Mouse (Mus musculus): ENCODE results near the gene AC140267.1.

The AC140267.1 gene

GRCm38 (mm10) chr15:80219705-80220657 is 15.7 kb upstream of the AC140267.1 start:
- H3K27me3 ChIP-seq (ENCODE audit: insufficient read depth, low read length) = no peaks in the 10 kb centered on the region
- peak overlapping the region; percentile 65 for H3K4me3 ChIP-seq (replicated peaks; ENCODE audit: low read length)
- no peaks in the 10 kb centered on the region for H3K36me3 ChIP-seq (ENCODE audit: insufficient read depth, low read length)
- TF ChIP-seq NANOG (IDR thresholded peaks at IDR 0.05; ENCODE audit: borderline replicate concordance, low read length) (no peak), CTCF (conservative IDR thresholded peaks at IDR 0.05; ENCODE audit: low read length) (no peak), POU5F1 (IDR thresholded peaks at IDR 0.05; ENCODE audit: borderline replicate concordance, low read length) (peak; percentile 26; the same call in 1 of the 2 replicates)
- H3K4me1 ChIP-seq (replicated peaks; ENCODE audit: low read depth, low read length) = peaks cover 60% of the 10 kb centered on the region
- H3K9me3 ChIP-seq (ENCODE audit: low read length) = no peaks in the 10 kb centered on the region

GRCm38 (mm10) chr15:80221031-80221430 is 14.6 kb upstream of the AC140267.1 start:
- peaks cover 61% of the 10 kb centered on the region for H3K4me1 ChIP-seq (replicated peaks; ENCODE audit: low read depth, low read length)
- H3K36me3 ChIP-seq (ENCODE audit: insufficient read depth, low read length) = no peaks in the 10 kb centered on the region
- TF ChIP-seq NANOG (IDR thresholded peaks at IDR 0.05; ENCODE audit: borderline replicate concordance, low read length) (no peak), CTCF (conservative IDR thresholded peaks at IDR 0.05; ENCODE audit: low read length) (0 out of 2 replicates have a peak, but pooled peaks have one; percentile 14)
- H3K9me3 ChIP-seq (ENCODE audit: low read length) = no peaks in the 10 kb centered on the region
- no peaks in the 10 kb centered on the region for H3K27me3 ChIP-seq (ENCODE audit: insufficient read depth, low read length)
- no peak overlapping the region for H3K4me3 ChIP-seq (replicated peaks; ENCODE audit: low read length)

- TF ChIP-seq NANOG (IDR thresholded peaks at IDR 0.05; ENCODE audit: borderline replicate concordance, low read length) (no peak), POU5F1 (IDR thresholded peaks at IDR 0.05; ENCODE audit: borderline replicate concordance, low read length) (no peak), CTCF (conservative IDR thresholded peaks at IDR 0.05; ENCODE audit: low read length) (no peak)
- no peaks in the 10 kb centered on the region for H3K27me3 ChIP-seq (ENCODE audit: insufficient read depth, low read length)
- H3K36me3 ChIP-seq (ENCODE audit: insufficient read depth, low read length) = no peaks in the 10 kb centered on the region
- H3K4me3 ChIP-seq (replicated peaks; ENCODE audit: low read length) = no peak overlapping the region
- H3K4me1 ChIP-seq (replicated peaks; ENCODE audit: low read depth, low read length) = peaks cover 57% of the 10 kb centered on the region
- H3K9me3 ChIP-seq (ENCODE audit: low read length) = no peaks in the 10 kb centered on the region
Observed at GRCm38 (mm10) chr15:80223751-80224150, 11.9 kb upstream of the AC140267.1 start.

GRCm38 (mm10) chr15:80225208-80225607 is 10.4 kb upstream of the AC140267.1 start:
- 0 out of 2 replicates have a peak overlapping the region, but pooled peaks have one; percentile 8 for H3K4me3 ChIP-seq (replicated peaks; ENCODE audit: low read length)
- TF ChIP-seq POU5F1 (IDR thresholded peaks at IDR 0.05; ENCODE audit: borderline replicate concordance, low read length) (no peak), CTCF (conservative IDR thresholded peaks at IDR 0.05; ENCODE audit: low read length) (peak; percentile 81)
- H3K9me3 ChIP-seq (ENCODE audit: low read length) = no peaks in the 10 kb centered on the region
- no peaks in the 10 kb centered on the region for H3K36me3 ChIP-seq (ENCODE audit: insufficient read depth, low read length)
- H3K27me3 ChIP-seq (ENCODE audit: insufficient read depth, low read length) = no peaks in the 10 kb centered on the region
- H3K4me1 ChIP-seq (replicated peaks; ENCODE audit: low read depth, low read length) = peaks cover 56% of the 10 kb centered on the region

- Histone ChIP-seq H3K4me1 (replicated peaks; ENCODE audit: low read depth, low read length) (peaks cover 56% of the 10 kb centered on the region), H3K27me3 (ENCODE audit: insufficient read depth, low read length) (no peaks in the 10 kb centered on the region), H3K4me3 (replicated peaks; ENCODE audit: low read length) (no peak overlapping the region), H3K36me3 (ENCODE audit: insufficient read depth, low read length) (no peaks in the 10 kb centered on the region), H3K9me3 (ENCODE audit: low read length) (no peaks in the 10 kb centered on the region)
- TF ChIP-seq NANOG (IDR thresholded peaks at IDR 0.05; ENCODE audit: borderline replicate concordance, low read length) (no peak), CTCF (conservative IDR thresholded peaks at IDR 0.05; ENCODE audit: low read length) (peak; percentile 35)
Observed at GRCm38 (mm10) chr15:80225796-80226195, 9.8 kb upstream of the AC140267.1 start.

- Histone ChIP-seq H3K4me1 (replicated peaks; ENCODE audit: low read depth, low read length) (peaks cover 66% of the 10 kb centered on the region), H3K27me3 (ENCODE audit: insufficient read depth, low read length) (no peaks in the 10 kb centered on the region), H3K36me3 (ENCODE audit: insufficient read depth, low read length) (no peaks in the 10 kb centered on the region), H3K9me3 (ENCODE audit: low read length) (no peaks in the 10 kb centered on the region), H3K4me3 (replicated peaks; ENCODE audit: low read length) (peak overlapping the region; percentile 56)
- no peak for TF ChIP-seq NANOG (IDR thresholded peaks at IDR 0.05; ENCODE audit: borderline replicate concordance, low read length)
- no peak for TF ChIP-seq CTCF (conservative IDR thresholded peaks at IDR 0.05; ENCODE audit: low read length)
- no peak for TF ChIP-seq POU5F1 (IDR thresholded peaks at IDR 0.05; ENCODE audit: borderline replicate concordance, low read length)
Observed at GRCm38 (mm10) chr15:80228071-80228800, 7.4 kb upstream of the AC140267.1 start.

GRCm38 (mm10) chr15:80232331-80232730 is 3.3 kb upstream of the AC140267.1 start:
- H3K27me3 ChIP-seq (ENCODE audit: insufficient read depth, low read length) = no peaks in the 10 kb centered on the region
- H3K4me3 ChIP-seq (replicated peaks; ENCODE audit: low read length) = no peak overlapping the region
- peaks cover 23% of the 10 kb centered on the region for H3K36me3 ChIP-seq (ENCODE audit: insufficient read depth, low read length)
- no peak for TF ChIP-seq POU5F1 (IDR thresholded peaks at IDR 0.05; ENCODE audit: borderline replicate concordance, low read length)
- no peak for TF ChIP-seq NANOG (IDR thresholded peaks at IDR 0.05; ENCODE audit: borderline replicate concordance, low read length)
- TF ChIP-seq CTCF (conservative IDR thresholded peaks at IDR 0.05; ENCODE audit: low read length) = no peak
- peaks cover 81% of the 10 kb centered on the region for H3K4me1 ChIP-seq (replicated peaks; ENCODE audit: low read depth, low read length)
- H3K9me3 ChIP-seq (ENCODE audit: low read length) = no peaks in the 10 kb centered on the region

- peaks cover 31% of the 10 kb centered on the region for H3K36me3 ChIP-seq (ENCODE audit: insufficient read depth, low read length)
- H3K9me3 ChIP-seq (ENCODE audit: low read length) = no peaks in the 10 kb centered on the region
- peaks cover 78% of the 10 kb centered on the region for H3K4me1 ChIP-seq (replicated peaks; ENCODE audit: low read depth, low read length)
- H3K27me3 ChIP-seq (ENCODE audit: insufficient read depth, low read length) = no peaks in the 10 kb centered on the region
- peak overlapping the region; percentile 59 for H3K4me3 ChIP-seq (replicated peaks; ENCODE audit: low read length)
- no peak for TF ChIP-seq NANOG (IDR thresholded peaks at IDR 0.05; ENCODE audit: borderline replicate concordance, low read length)
- TF ChIP-seq POU5F1 (IDR thresholded peaks at IDR 0.05; ENCODE audit: borderline replicate concordance, low read length) = no peak
- no peak for TF ChIP-seq CTCF (conservative IDR thresholded peaks at IDR 0.05; ENCODE audit: low read length)
Observed at GRCm38 (mm10) chr15:80233053-80233452, 2.6 kb upstream of the AC140267.1 start.

Measured in E14TG2a.4 (cell line).